Mouse (Mus musculus) megakaryocyte, embryonic 14.5 days (primary cell): ENCODE data around the gene Farsa. TPM values are rescaled to one million over a fixed set of nuclear protein-coding genes. Genes with fewer than 3 reads are reported as not detected.

Experiments used
- H3K27me3 ChIP-seq: replicated peaks from 2 replicates; pipeline ENCODE3; 2012; ENCODE audit warnings: inconsistent platforms
- H3K36me3 ChIP-seq: replicated peaks from 2 replicates; pipeline ENCODE3; 2012; ENCODE audit warnings: low read length, inconsistent platforms, mixed read lengths
- H3K4me1 ChIP-seq: 2 replicates; pipeline ENCODE4 v1.6.1; 2012; ENCODE audit warnings: inconsistent platforms
- H3K4me3 ChIP-seq: replicated peaks from 2 replicates; pipeline ENCODE3; 2012; ENCODE audit warnings: moderate library complexity, mild to moderate bottlenecking, inconsistent platforms
- H3K9me3 ChIP-seq: 2 replicates; pipeline ENCODE4 v1.6.1; 2012; ENCODE audit warnings: inconsistent platforms
- FLI1 ChIP-seq: IDR thresholded peaks from 2 replicates; pipeline ENCODE4 v1.6.1; 2012; ENCODE audit warnings: low read length, inconsistent platforms, mixed read lengths
- GATA1 ChIP-seq: IDR thresholded peaks from 3 replicates; pipeline ENCODE4 v1.6.1; 2012; ENCODE audit warnings: mixed read lengths, low read length, inconsistent platforms, borderline replicate concordance
- polyA plus RNA-seq: library from polyadenylated mRNA; stranded (reverse); fragments of >175 nt; gene quantifications from 2 replicates; pipeline ENCODE4 v1.2.3, GENCODE M21; 2012; ENCODE audit warnings: low replicate concordance; ENCODE audit not compliant: insufficient read depth

Gene Farsa
- polyA plus RNA-seq, 1 experiment = 64.8 TPM

- Histone ChIP-seq H3K36me3 (peaks cover 8% of the 10 kb centered on the region), H3K4me3 (peak overlapping the region; percentile 93), H3K9me3 (no peaks in the 10 kb centered on the region), H3K27me3 (peaks cover 19% of the 10 kb centered on the region), H3K4me1 (peaks cover 39% of the 10 kb centered on the region)
- TF ChIP-seq FLI1 (no peak), GATA1 (no peak)
Observed at GRCm38 (mm10) chr8:84909162-84909767, 52.5 kb downstream of the Farsa start.

- H3K4me3 ChIP-seq = no peak overlapping the region
- H3K27me3 ChIP-seq = peaks cover 19% of the 10 kb centered on the region
- peaks cover 8% of the 10 kb centered on the region for H3K36me3 ChIP-seq
- peaks cover 34% of the 10 kb centered on the region for H3K4me1 ChIP-seq
- TF ChIP-seq GATA1 (no peak), FLI1 (no peak)
- no peaks in the 10 kb centered on the region for H3K9me3 ChIP-seq
Observed at GRCm38 (mm10) chr8:84909949-84910348, 53.2 kb downstream of the Farsa start.

DNA sequence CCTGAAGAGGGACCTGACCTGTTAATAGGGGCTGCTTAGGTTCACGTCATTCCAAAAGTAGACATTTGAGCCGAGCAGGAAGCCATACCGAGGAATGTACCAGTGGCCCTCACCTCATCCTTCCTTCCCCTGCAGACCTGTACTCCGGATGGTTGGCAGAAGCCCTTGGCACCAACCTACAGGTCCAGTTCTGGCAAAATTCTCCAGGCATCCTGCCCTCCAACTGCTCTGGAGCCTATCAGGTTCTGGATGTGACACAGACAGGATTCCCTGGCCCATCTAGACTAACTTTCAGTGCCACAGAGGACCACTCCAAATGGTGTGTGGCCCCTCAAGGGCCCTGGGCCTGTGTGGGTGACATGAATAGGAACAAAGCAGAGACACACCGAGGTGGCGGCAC is 53.8 kb downstream of the Farsa start:
- TF ChIP-seq FLI1 (no peak), GATA1 (no peak)
- H3K36me3 ChIP-seq = peaks cover 8% of the 10 kb centered on the region
- H3K4me3 ChIP-seq = no peak overlapping the region
- H3K4me1 ChIP-seq = peaks cover 34% of the 10 kb centered on the region
- peaks cover 20% of the 10 kb centered on the region for H3K27me3 ChIP-seq
- no peaks in the 10 kb centered on the region for H3K9me3 ChIP-seq

- H3K4me3 ChIP-seq = no peak overlapping the region
- H3K9me3 ChIP-seq = no peaks in the 10 kb centered on the region
- peaks cover 30% of the 10 kb centered on the region for H3K27me3 ChIP-seq
- H3K36me3 ChIP-seq = peaks cover 8% of the 10 kb centered on the region
- peaks cover 34% of the 10 kb centered on the region for H3K4me1 ChIP-seq
- TF ChIP-seq GATA1 (no peak), FLI1 (no peak)
Observed at GRCm38 (mm10) chr8:84911854-84912253, 55.1 kb downstream of the Farsa start.

DNA sequence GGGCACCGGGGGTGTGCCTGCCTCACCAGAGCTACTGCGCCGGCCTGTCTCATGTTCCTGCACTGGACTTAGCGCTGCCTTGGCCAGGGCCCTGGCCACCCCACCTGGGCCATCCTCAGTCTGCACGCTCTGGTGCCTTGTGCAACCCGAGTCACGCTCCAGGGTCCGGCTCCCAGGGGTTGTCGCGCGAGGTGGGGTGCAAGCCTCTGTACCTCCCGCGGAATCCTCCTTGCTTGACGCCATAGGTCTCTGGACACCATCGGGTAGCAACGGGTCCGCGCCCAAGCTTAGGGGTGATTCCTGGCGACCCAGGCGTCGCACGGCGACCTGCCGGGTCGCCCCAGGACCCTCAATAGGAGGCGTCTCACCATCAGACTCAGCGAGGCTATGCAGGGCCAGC is 55.6 kb downstream of the Farsa start:
- Histone ChIP-seq H3K27me3 (peaks cover 30% of the 10 kb centered on the region), H3K9me3 (no peaks in the 10 kb centered on the region), H3K4me3 (no peak overlapping the region), H3K4me1 (peaks cover 34% of the 10 kb centered on the region), H3K36me3 (peaks cover 8% of the 10 kb centered on the region)
- no peak for TF ChIP-seq FLI1

DNA sequence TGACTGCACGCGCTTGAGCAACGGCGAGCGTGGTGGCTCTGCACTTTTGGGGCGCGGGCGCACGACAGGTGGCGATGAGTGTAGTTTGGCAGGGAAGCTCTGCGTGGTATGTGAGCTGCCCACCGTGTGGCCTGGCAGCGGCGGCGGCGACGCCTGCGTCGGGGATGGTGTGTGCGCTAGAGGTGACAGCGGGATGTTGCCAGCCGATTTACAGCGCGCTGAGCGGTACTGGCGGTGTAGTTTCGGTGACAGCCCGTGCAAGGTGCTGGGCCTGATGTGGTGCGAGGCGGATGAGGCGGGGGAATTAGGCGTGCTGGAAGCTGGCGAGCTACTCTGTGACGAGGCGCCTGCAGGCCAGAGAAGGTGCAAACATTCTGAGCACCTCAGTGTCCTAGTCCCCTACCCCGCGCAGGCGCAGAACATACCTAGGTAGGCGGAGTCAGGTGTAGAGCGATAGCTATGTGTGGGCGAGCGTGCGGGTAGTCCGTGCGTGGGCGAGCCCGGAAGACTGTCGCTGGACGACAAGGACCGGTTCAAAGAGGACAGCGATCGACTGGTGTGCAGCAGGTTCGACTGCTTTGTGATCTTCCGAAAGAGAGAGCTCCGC is 56.2 kb downstream of the Farsa start:
- peaks cover 30% of the 10 kb centered on the region for H3K4me1 ChIP-seq
- H3K9me3 ChIP-seq = no peaks in the 10 kb centered on the region
- peak overlapping the region; percentile 92 for H3K4me3 ChIP-seq
- peaks cover 36% of the 10 kb centered on the region for H3K27me3 ChIP-seq
- TF ChIP-seq FLI1 (no peak), GATA1 (no peak)
- H3K36me3 ChIP-seq = peaks cover 8% of the 10 kb centered on the region

DNA sequence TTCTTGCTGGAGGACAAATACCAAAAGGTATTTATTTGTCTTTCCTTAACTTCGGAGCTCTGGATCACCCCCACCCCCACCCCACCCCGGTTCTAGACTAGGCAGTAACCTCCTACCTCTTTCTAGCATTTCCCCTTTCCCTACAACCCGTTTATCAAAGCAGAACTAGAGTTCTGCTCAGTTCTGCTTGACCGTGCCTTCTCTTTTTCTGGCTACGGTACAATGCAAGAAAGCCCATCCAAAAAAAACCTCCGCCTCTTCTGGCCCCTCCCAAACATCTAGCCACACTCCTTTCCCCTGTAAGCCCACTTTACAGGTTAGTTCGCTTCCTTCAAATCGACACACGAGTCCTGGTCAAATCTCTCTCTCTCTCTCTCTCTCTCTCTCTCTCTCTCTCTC is 56.7 kb downstream of the Farsa start:
- peaks cover 8% of the 10 kb centered on the region for H3K36me3 ChIP-seq
- no peaks in the 10 kb centered on the region for H3K9me3 ChIP-seq
- peak overlapping the region; percentile 92 for H3K4me3 ChIP-seq
- H3K27me3 ChIP-seq = peaks cover 39% of the 10 kb centered on the region
- TF ChIP-seq GATA1 (no peak), FLI1 (no peak)
- H3K4me1 ChIP-seq = peaks cover 30% of the 10 kb centered on the region

- H3K27me3 ChIP-seq = peaks cover 39% of the 10 kb centered on the region
- TF ChIP-seq FLI1 (no peak), GATA1 (no peak)
- peaks cover 26% of the 10 kb centered on the region for H3K4me1 ChIP-seq
- peaks cover 8% of the 10 kb centered on the region for H3K36me3 ChIP-seq
- H3K9me3 ChIP-seq = no peaks in the 10 kb centered on the region
- peak overlapping the region; percentile 57 for H3K4me3 ChIP-seq
Observed at GRCm38 (mm10) chr8:84913960-84914359, 57.2 kb downstream of the Farsa start.

DNA sequence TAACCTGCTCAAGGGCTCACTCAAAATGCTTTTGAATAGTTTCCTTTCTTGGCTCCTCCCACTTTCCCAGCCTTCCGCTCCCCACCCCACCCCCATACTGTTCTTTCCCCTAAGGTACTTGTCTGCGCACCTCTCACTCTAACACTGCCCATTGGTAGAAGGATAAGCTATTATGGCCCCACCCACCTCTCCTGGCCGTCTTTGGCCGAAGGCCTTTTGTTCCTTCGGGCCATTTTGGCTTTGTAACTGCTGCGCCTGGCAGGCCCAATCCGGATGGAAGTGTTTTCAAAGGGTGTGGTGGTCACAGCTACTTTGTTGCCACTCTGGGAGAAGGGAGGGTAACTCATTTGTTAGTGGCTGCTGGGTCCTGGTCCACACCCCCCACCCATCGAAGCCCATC is 58.5 kb downstream of the Farsa start:
- TF ChIP-seq FLI1 (no peak), GATA1 (no peak)
- no peak overlapping the region for H3K4me3 ChIP-seq
- no peaks in the 10 kb centered on the region for H3K9me3 ChIP-seq
- H3K27me3 ChIP-seq = peaks cover 42% of the 10 kb centered on the region
- H3K36me3 ChIP-seq = peaks cover 7% of the 10 kb centered on the region
- peaks cover 17% of the 10 kb centered on the region for H3K4me1 ChIP-seq

GRCm38 (mm10) chr8:84917781-84918180 is 61.0 kb downstream of the Farsa start:
- H3K36me3 ChIP-seq = no peaks in the 10 kb centered on the region
- peaks cover 33% of the 10 kb centered on the region for H3K27me3 ChIP-seq

More at GRCm38 (mm10) chr8:84917781-84918180, 61.0 kb downstream of the Farsa start:
- Histone ChIP-seq H3K9me3 (no peaks in the 10 kb centered on the region), H3K4me3 (no peak overlapping the region), H3K4me1 (peaks cover 25% of the 10 kb centered on the region)
- no peak for TF ChIP-seq GATA1
- TF ChIP-seq FLI1 = no peak
